Mouse (Mus musculus) left cerebral cortex, adult 11 months (tissue): ENCODE data around the gene Psmb6.
A peak's percentile ranks its signal among the peaks of the same experiment; 100 is the strongest.
"Not testable (repeated sequence)": the region's sequence is repeated elsewhere in the genome, so short reads cannot be mapped to it uniquely, and the experiment has no call there.

Source experiments
- DNase-seq: peaks from one replicate; pipeline ENCODE4 v3.0.0; 2022; ENCODE audit warnings: low spot score

Gene Psmb6

GRCm38 (mm10) chr11:70523306-70523989, 1.7 kb upstream of the Psmb6 start:
- not testable (repeated sequence) for DNase-seq

GRCm38 (mm10) chr11:70524782-70525181, 385 bp upstream of the Psmb6 start:
- DNase-seq, result no peak

GRCm38 (mm10) chr11:70525726-70526125, 559 bp downstream of the Psmb6 start:
- DNase-seq, result no peak

DNA sequence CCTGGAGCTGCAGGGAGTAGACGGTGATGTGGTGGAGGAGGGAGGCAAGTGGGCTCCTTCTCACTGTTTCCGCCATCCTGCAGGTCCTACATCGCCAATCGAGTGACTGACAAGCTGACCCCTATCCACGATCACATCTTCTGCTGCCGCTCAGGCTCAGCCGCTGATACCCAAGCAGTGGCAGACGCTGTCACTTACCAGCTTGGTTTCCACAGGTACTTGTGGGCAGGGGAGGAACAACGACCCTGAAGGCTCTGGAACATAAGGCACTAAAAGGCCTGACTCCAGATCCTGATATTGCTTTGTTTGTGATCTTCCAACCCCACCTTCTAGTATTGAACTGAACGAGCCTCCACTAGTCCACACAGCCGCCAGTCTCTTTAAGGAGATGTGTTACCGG, 1.0 kb downstream of the Psmb6 start:
- no peak for DNase-seq

DNA sequence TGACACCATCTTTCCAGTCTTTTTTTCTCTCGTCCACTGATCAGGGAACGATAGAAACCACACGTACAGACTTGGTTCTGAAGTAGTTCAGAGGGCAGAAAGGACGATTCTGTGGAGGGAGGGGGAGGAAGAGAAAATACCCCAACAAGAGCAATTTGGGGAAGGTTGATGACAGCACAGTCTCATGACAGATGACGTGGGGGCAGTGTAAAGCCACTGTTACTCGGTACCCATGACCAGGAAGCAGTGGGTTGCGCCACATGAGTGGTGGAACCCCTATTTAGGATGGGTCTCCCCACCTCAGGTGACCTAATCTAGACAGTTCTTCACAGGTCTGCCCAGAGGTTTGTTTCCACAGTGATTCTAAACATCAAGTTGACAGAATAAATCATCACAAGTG, 3.4 kb downstream of the Psmb6 start:
- no peak for DNase-seq

DNA sequence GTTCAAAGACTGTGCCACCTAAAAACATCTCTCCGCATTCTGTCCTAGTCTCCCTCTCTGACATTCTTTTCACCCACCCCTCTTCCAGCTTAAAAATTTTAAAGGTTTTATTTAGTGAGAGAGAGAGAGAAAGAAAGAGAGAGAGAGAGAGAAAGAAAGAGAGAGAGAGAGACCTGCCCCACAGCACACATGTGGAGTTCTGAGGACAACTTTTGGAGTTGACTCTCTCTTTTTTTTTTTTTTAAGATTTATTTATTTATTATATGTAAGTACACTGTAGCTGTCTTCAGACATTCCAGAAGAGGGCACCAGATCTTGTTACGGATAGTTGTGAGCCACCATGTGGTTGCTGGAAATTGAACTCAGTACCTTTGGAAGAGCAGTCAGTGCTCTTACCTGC, 5.9 kb downstream of the Psmb6 start:
- not testable (repeated sequence) for DNase-seq

GRCm38 (mm10) chr11:70532839-70533238, 7.7 kb downstream of the Psmb6 start, which contains the start of gene Gm40193:
Gene Gm40193 (minus strand): TSS chr11:70532939.
- no peak for DNase-seq

- DNase-seq, result no peak
Observed at GRCm38 (mm10) chr11:70539423-70539822, 14.3 kb downstream of the Psmb6 start.

DNA sequence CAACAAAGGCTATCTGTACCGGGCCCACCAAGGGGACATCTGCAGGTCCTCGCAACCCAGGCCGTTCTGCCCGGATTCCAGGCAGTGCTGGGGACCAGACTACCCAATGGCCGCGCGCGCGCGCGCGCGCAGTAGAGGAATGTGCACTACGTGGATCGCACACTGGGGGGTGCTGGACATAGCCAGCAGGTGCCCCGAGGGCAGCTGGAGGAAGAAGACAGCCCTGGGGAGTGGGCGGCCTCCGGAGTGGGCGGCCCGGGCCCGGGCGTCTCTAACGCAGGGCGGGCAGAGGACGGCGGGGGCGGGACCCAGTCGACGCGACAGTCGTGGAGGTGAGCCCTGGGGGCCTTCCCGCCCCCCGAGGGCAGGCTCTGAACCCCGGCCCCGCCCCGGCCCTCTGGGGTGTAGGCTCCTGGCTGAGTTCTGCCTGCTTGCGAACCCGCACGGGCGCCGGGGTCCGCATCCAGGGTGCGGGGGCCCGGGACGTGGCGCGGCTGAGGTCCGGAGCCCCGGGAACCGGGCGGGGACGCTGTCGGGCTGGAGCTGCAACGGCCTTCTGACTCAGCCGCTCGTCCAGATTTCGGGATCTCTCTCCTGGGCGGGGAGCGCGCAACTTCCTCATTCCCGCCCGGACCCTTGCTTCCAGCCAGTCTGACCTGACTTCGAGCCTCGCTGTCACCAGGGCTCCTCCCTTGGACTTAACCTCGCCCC, 14.9 kb downstream of the Psmb6 start, which contains the start of gene Pld2:
TSS of gene Pld2 (plus strand) at position 188 of the 711 bp plus-strand sequence.
- DNase-seq, result peak; percentile 53

DNA sequence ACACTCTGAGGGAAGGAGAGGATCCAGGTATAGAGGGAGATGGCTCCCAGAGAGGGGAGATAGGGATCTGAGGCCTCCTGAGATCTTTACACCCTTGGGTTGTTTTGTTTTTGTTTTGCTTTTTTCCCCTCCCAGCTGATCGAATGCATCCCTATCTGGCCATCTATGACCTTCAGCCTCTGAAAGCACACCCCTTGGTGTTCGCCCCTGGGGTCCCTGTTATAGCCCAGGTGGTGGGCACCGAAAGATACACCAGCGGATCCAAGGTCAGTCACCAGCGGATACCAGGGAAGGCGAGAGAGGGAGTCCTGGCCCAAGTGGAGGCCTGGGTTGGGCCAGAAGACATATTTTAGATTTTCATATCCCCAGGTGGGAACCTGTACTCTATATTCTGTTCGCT, 15.8 kb downstream of the Psmb6 start:
- DNase-seq, result no peak

DNA sequence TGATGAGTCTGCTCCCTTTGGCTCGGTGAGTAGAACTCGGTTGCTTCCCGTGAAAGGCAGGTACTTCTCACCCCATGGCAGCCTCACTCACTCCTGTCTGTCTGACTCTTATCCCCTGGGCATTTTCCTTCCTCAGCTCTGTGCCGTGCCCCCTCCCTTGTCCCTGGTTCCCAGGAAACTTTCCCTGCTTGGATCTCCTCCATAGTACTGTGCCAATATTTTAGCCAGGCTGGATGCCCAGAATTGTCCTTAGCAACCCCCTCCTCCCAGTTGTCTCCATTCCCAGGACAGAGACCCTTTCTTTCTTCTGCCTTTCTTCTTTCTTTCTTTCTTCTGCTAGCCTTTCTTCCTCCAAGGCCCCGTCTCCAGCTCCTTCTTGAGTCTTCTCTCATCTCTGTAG, 16.2 kb downstream of the Psmb6 start:
- DNase-seq, result no peak

- no peak for DNase-seq
Observed at GRCm38 (mm10) chr11:70544496-70544895, 19.3 kb downstream of the Psmb6 start.

DNA sequence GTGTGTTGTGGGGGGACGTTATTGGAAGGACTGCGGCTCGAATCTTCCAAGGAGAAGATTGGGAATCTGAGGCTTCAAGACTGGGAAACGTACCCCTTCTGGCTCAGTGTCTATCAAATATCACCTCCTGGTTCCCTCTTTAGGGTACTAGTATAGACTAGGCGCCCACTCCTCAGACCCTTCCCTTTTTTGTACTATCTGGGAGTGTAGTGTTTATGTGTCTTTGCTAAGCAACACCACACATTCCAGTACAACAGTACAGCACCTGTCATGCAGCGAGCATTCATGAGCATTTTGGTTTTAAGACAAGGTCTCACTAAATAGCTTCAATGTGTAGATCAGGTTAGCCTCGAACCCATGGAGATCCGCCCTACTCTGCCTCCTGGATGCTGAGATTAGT, 26.4 kb downstream of the Psmb6 start:
- no peak for DNase-seq

DNA sequence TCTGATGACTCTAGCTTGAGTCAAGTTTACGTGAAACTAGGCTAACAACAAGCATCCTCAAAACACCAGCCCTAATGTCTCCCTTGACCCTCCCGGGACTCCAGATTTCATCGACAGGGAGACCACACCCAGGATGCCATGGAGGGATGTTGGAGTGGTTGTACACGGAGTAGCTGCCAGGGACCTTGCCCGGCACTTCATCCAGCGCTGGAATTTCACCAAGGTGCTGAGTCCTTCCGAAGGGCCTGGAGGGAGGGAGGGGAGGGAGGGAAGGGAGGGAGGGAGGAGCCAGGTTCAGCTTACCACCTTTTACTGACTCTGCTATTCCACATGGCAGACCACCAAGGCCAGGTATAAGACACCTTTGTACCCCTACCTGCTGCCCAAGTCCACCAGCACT, 28.8 kb downstream of the Psmb6 start:
- no peak for DNase-seq

- no peak for DNase-seq
Observed at GRCm38 (mm10) chr11:70557545-70557944, 32.4 kb downstream of the Psmb6 start.

GRCm38 (mm10) chr11:70561937-70562286, 36.7 kb downstream of the Psmb6 start:
- DNase-seq, result no peak

DNA sequence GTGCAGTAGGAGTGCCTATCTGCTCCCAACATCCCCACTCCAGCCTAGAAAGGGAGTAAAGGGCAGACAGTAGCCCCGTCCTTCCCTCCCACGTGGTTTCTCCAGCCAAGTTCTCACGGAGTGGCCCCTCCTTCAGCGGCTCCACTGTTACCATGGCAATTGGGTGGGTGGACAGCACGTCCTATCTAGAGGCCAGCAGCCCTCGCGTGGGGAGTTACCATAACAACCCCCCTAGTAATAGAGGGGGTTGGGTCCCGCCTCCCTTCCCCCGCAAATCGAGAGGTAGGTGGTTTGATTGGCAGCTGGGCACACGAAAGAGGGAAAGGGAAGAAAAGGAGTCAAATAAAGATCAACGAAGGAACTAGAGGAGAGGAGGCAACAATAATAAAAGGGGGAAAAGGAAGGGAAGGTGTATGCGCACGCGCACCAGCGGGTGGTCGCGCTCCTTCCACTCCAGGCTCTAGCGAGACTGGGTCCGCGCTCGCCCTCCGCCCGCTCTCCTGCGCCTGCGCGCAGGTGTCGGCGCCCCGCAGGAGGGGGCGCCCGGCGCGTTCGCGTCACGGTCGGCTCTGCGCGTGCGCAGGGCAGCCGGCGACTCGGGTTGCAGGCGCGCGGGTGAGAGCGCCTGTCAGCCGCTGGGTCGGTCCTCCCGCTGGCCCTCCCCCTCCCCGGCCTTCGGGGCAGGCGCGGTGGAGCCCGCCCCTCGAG, 37.3 kb downstream of the Psmb6 start, which contains the start of gene Mink1:
TSS of gene Mink1 (plus strand) at position 595 of the 708 bp plus-strand sequence.
- DNase-seq, result peak; percentile 81

DNA sequence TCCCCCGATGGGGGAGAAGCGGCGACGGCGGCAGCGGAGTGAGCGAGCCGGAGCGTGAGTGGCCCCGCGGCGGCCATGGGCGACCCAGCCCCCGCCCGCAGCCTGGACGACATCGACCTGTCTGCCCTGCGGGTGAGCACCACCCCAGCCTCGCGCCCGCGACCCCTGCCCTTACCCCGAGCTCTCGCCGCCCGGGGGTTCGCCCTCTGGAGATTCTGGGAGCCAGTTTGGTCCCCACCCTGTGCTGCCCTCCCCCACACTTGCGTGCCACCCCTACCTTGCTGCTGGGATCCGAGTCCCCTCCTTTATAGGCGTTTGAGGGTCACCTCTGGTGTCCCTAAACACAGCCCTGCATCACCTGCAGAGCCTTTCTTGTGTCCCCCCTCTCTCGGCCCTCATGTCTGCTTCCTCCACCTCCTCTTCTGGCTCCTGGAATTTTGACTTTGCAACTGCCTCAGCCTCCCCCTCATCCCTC, 37.9 kb downstream of the Psmb6 start:
- DNase-seq, result no peak

- no peak for DNase-seq
Observed at GRCm38 (mm10) chr11:70563470-70564275, 38.5 kb downstream of the Psmb6 start.

DNA sequence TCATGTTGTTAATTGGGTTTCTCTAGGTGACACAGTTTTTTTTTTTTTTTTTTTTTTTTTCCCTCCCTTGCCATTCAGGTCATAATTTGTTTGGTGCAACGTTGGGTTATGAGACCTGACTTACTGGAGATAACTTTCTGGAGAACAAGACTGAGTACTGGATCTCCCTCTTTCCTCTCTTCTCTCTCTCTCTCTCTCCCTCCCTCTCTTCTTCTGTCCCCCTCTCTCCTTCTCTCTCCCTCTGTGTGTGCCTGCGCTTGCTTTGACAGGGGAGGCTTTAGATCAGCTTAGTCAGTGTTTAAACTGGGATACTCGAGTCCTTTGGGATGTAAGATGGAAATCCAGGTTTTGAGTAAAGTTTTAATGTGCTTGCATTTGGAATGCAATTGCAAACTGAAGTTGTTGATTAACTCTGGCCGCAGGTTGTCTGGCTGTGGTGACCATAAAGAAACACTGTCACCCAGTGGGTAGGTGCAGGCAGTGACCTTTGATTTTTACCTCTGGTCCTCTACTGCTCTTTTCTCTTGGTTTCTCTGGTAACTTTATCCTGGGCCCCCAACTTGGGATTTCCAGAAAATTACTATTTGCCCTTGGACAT, 39.2 kb downstream of the Psmb6 start:
- no peak for DNase-seq

GRCm38 (mm10) chr11:70566586-70566985, 41.4 kb downstream of the Psmb6 start:
- DNase-seq, result no peak

- DNase-seq, result not testable (repeated sequence)
Observed at GRCm38 (mm10) chr11:70570614-70571013, 45.4 kb downstream of the Psmb6 start.
